Mouse (Mus musculus) spleen, postnatal 36 days (tissue): Measurements from ENCODE around the gene Tmprss11d.
"Not testable (repeated sequence)": the region's sequence is repeated elsewhere in the genome, so short reads cannot be mapped to it uniquely, and the experiment has no call there.

ENCODE experiments used
- DNase-seq, 2 experiments: peaks; one replicate each; pipeline ENCODE4 v3.0.0; 2022; ENCODE audit warnings: low spot score in 2 of 2, mixed read lengths in 1 of 2

Gene Tmprss11d

GRCm38 (mm10) chr5:86373320-86373719, at the start of gene Tmprss11d:
Tmprss11d (minus strand) TSS chr5:86373420.
- DNase-seq, result no peak

GRCm38 (mm10) chr5:86421323-86422028, 48.3 kb upstream of the Tmprss11d start:
- no peak for DNase-seq

- DNase-seq, result no peak
These were observed 46.3 kb upstream of the Tmprss11d start for GRCm38 (mm10) chr5:86419494-86419893.

- DNase-seq, result no peak
These were observed 41.1 kb upstream of the Tmprss11d start for GRCm38 (mm10) chr5:86414280-86414679.

- DNase-seq, result no peak
These were observed 37.6 kb upstream of the Tmprss11d start for GRCm38 (mm10) chr5:86410815-86411214.

- no peak for DNase-seq
These were observed 34.7 kb upstream of the Tmprss11d start for GRCm38 (mm10) chr5:86407941-86408340.

GRCm38 (mm10) chr5:86407191-86407590, 34.0 kb upstream of the Tmprss11d start:
- no peak for DNase-seq

- DNase-seq, result no peak
These were observed 13.7 kb downstream of the Tmprss11d start for GRCm38 (mm10) chr5:86359412-86359985.

GRCm38 (mm10) chr5:86352966-86353365, 20.3 kb downstream of the Tmprss11d start:
- DNase-seq, result no peak

- not testable (repeated sequence) for DNase-seq
These were observed 54.9 kb downstream of the Tmprss11d start for GRCm38 (mm10) chr5:86318018-86318956.

GRCm38 (mm10) chr5:86306116-86306515, 67.1 kb downstream of the Tmprss11d start:
- DNase-seq, result no peak

- DNase-seq, result no peak
These were observed 69.3 kb downstream of the Tmprss11d start for GRCm38 (mm10) chr5:86303877-86304276.

GRCm38 (mm10) chr5:86289208-86289607, 84.0 kb downstream of the Tmprss11d start, which contains the start of gene Tmprss11c:
Tmprss11c (minus strand) TSS chr5:86289308.
- no peak for DNase-seq
